Comparison of ENCODE assay signal across 31 mouse cellular contexts in genomic region chr13:12328392-12328791, GRCm38 (mm10). TPM values are rescaled to one million over a fixed set of nuclear protein-coding genes. Genes with fewer than 3 reads are reported as not detected.
DNase-seq lines count a peak whose midpoint lies in the region; ATAC-seq and TF ChIP-seq lines count a peak whose summit lies in the region.
"Had no signal": no experiment of that assay in that cellular context is flagged by ENCODE, and none has a peak within 500 bp of the region (broad histone marks: within the 10 kb centered on the region; RNA-seq: fewer than 3 reads in every experiment).

No protein-coding gene starts in this region.

- 62% methylated on average over 4 of the region's 4 CpGs for WGBS in heart, embryonic 13.5 days
- WGBS in heart, embryonic 15.5 days = 65% methylated on average over 4 of the region's 4 CpGs
- 76% methylated on average over 4 of the region's 4 CpGs for WGBS in heart, embryonic 10.5 days
- 49% methylated on average over 4 of the region's 4 CpGs for WGBS in heart, postnatal 0 days

- peak overlapping the region; percentile 52 for H3K9ac ChIP-seq in heart, embryonic 13.5 days
- no peak overlapping the region for H3K9ac ChIP-seq in heart, embryonic 15.5 days
- no peak overlapping the region for H3K9ac ChIP-seq in heart, postnatal 0 days (replicated peaks; ENCODE audit: low read depth, low read length)
- H3K9ac ChIP-seq: embryonic facial prominence, embryonic 13.5 days; embryonic facial prominence, embryonic 15.5 days; forebrain, embryonic 12.5 days had no signal

- no peak for DNase-seq in frontal cortex, postnatal 25 days (ENCODE audit: low spot score in 2 of 2)
- no peak for DNase-seq in heart, postnatal 36 days
- no peak for DNase-seq in heart, embryonic 10.5 days (ENCODE audit: low spot score)
- no peak for DNase-seq in heart, postnatal 0 days (ENCODE audit: low spot score)
- no peak for DNase-seq in heart, adult 11 months
- DNase-seq: adrenal gland, adult 8-10 months; adrenal gland, postnatal 14 days; adrenal gland, postnatal 36 days; B cell, adult 2 months; cerebellum, adult 11 months; cerebellum, adult 18-20 months; cerebellum, adult 8-10 months; cerebellum, adult 9-11 months; cerebellum, postnatal 14 days; cerebellum, postnatal 36 days; embryo, embryonic 11 days had no signal

- intact Hi-C loops in heart, postnatal 36 days (cut with DNase I) = no loop called here

- ATAC-seq in frontal cortex, adult (ENCODE audit: low TSS enrichment) = peak; percentile 69
- ATAC-seq in heart, embryonic 13.5 days (ENCODE audit: extremely low read depth, insufficient number of reproducible peaks, low FRiP score, low TSS enrichment) = no peak
- ATAC-seq in heart, embryonic 15.5 days (replicated peaks; ENCODE audit: insufficient number of reproducible peaks, insufficient read depth, low FRiP score, low read depth) = no peak
- ATAC-seq in heart, postnatal 0 days (ENCODE audit: insufficient read depth, low read depth) = no peak
- ATAC-seq: activated CD4-positive, CD25-positive, alpha-beta regulatory T cell, adult 4 months; CD4-positive, CD25-positive, alpha-beta regulatory T cell, adult 4 months; forebrain, embryonic 14.5 days; Patski had no signal

- TF ChIP-seq CTCF in heart, postnatal 0 days (IDR thresholded peaks at IDR 0.05; ENCODE audit: low read depth) = no peak

- H3K36me3 ChIP-seq in heart, embryonic 13.5 days = peaks cover 33% of the 10 kb centered on the region
- H3K36me3 ChIP-seq in heart, embryonic 15.5 days = no peaks in the 10 kb centered on the region
- peaks cover 24% of the 10 kb centered on the region for H3K36me3 ChIP-seq in heart, embryonic 10.5 days
- no peaks in the 10 kb centered on the region; the same call in 1 of the 2 replicates for H3K36me3 ChIP-seq in heart, postnatal 0 days (replicated peaks; ENCODE audit: control insufficient read depth, insufficient read depth, low read length)
- H3K36me3 ChIP-seq: embryonic facial prominence, embryonic 13.5 days; embryonic facial prominence, embryonic 15.5 days; forebrain, embryonic 10.5 days; forebrain, embryonic 12.5 days; G1E had no signal

- no peaks in the 10 kb centered on the region for H3K9me3 ChIP-seq in heart, embryonic 13.5 days
- no peaks in the 10 kb centered on the region for H3K9me3 ChIP-seq in heart, embryonic 15.5 days (replicated peaks)
- H3K9me3 ChIP-seq in heart, embryonic 10.5 days = no peaks in the 10 kb centered on the region
- H3K9me3 ChIP-seq in heart, postnatal 0 days (replicated peaks; ENCODE audit: control insufficient read depth, low read length) = no peaks in the 10 kb centered on the region
- H3K9me3 ChIP-seq: embryonic facial prominence, embryonic 13.5 days; embryonic facial prominence, embryonic 15.5 days; forebrain, embryonic 10.5 days; forebrain, embryonic 12.5 days; G1E had no signal

- H3K4me1 ChIP-seq in heart, embryonic 13.5 days = peaks cover 76% of the 10 kb centered on the region
- peaks cover 67% of the 10 kb centered on the region for H3K4me1 ChIP-seq in heart, embryonic 15.5 days (replicated peaks)
- H3K4me1 ChIP-seq in heart, embryonic 10.5 days = peaks cover 60% of the 10 kb centered on the region
- H3K4me1 ChIP-seq in heart, postnatal 0 days (ENCODE audit: control insufficient read depth, insufficient read depth) = peaks cover 35% of the 10 kb centered on the region
- H3K4me1 ChIP-seq: embryonic facial prominence, embryonic 13.5 days; embryonic facial prominence, embryonic 15.5 days; forebrain, embryonic 10.5 days; forebrain, embryonic 12.5 days had no signal

- 0 out of 2 replicates have a peak overlapping the region, but pooled peaks have one; percentile 41 for H3K4me2 ChIP-seq in heart, embryonic 13.5 days
- H3K4me2 ChIP-seq in heart, embryonic 15.5 days = no peak overlapping the region
- H3K4me2 ChIP-seq in heart, postnatal 0 days (ENCODE audit: low read depth, low read length) = no peak overlapping the region
- H3K4me2 ChIP-seq: embryonic facial prominence, embryonic 13.5 days; embryonic facial prominence, embryonic 15.5 days; forebrain, embryonic 12.5 days had no signal

- no peak for TF ChIP-seq EP300 in heart, postnatal 0 days (IDR thresholded peaks at IDR 0.05; ENCODE audit: low read depth)

- H3K4me3 ChIP-seq in heart, embryonic 13.5 days = no peak overlapping the region
- no peak overlapping the region for H3K4me3 ChIP-seq in heart, embryonic 15.5 days
- no peak overlapping the region for H3K4me3 ChIP-seq in heart, embryonic 10.5 days
- H3K4me3 ChIP-seq in heart, postnatal 0 days (ENCODE audit: low read depth, low read length) = no peak overlapping the region
- H3K4me3 ChIP-seq: embryonic facial prominence, embryonic 13.5 days; embryonic facial prominence, embryonic 15.5 days; erythroblast, embryonic 14.5 days; forebrain, embryonic 10.5 days; forebrain, embryonic 12.5 days had no signal

- H3K27ac ChIP-seq in heart, embryonic 13.5 days (replicated peaks) = peak overlapping the region; percentile 86; the same call in 1 of the 2 replicates
- H3K27ac ChIP-seq in heart, embryonic 15.5 days = peak overlapping the region; percentile 94; the same call in 1 of the 2 replicates
- no peak overlapping the region for H3K27ac ChIP-seq in heart, embryonic 10.5 days
- H3K27ac ChIP-seq in heart, postnatal 0 days (ENCODE audit: low read depth) = 0 out of 2 replicates have a peak overlapping the region, but pooled peaks have one; percentile 69
- H3K27ac ChIP-seq: embryonic facial prominence, embryonic 13.5 days; embryonic facial prominence, embryonic 15.5 days; forebrain, embryonic 10.5 days; forebrain, embryonic 12.5 days had no signal

- H3K27me3 ChIP-seq in heart, embryonic 13.5 days (replicated peaks) = no peaks in the 10 kb centered on the region
- H3K27me3 ChIP-seq in heart, embryonic 15.5 days = no peaks in the 10 kb centered on the region
- no peaks in the 10 kb centered on the region for H3K27me3 ChIP-seq in heart, embryonic 10.5 days (ENCODE audit: insufficient read depth, poor library complexity, severe bottlenecking)
- no peaks in the 10 kb centered on the region for H3K27me3 ChIP-seq in heart, postnatal 0 days (ENCODE audit: control insufficient read depth, insufficient read depth, low read length)
- H3K27me3 ChIP-seq: CH12.LX; embryonic facial prominence, embryonic 13.5 days; embryonic facial prominence, embryonic 15.5 days; forebrain, embryonic 12.5 days; Patski had no signal

RNA-seq across cellular contexts. Expression of gene Actn2, which starts 12.2 kb away (rescaled TPM):
- polyA plus RNA-seq in heart, embryonic 13.5 days (2015; fragmentation: Nextera tagmentation; extraction: Ambion mirVana) = 1,324 and 1,364 TPM in 2 replicates
- total RNA-seq in heart, postnatal 36 days (2021) = 1,000 to 10,000 TPM; 1,744 to 1,878 TPM
- 1,445 and 1,519 TPM in 2 replicates for polyA plus RNA-seq in heart, embryonic 15.5 days (2015; fragmentation: Nextera tagmentation; extraction: Ambion mirVana)
- 647 and 1,387 TPM in 2 replicates for polyA plus RNA-seq in heart, embryonic 10.5 days (2016; fragmentation: Nextera tagmentation; extraction: Ambion mirVana)
- total RNA-seq in heart, postnatal 0 days (2014; rRNA removed; ENCODE audit: low replicate concordance) = 1,276 and 1,578 TPM in 2 replicates
- polyA plus RNA-seq in heart, postnatal 0 days (2015; fragmentation: Nextera tagmentation; extraction: Ambion mirVana) = 2,012 and 2,143 TPM in 2 replicates
- total RNA-seq: CH12.LX; common myeloid progenitor, adult 5-6 weeks had no signal
- polyA plus RNA-seq: erythroblast, embryonic 14.5 days; G1E had no signal
